Mouse (Mus musculus) stomach, postnatal 0 days (tissue): Measurements from ENCODE around the gene Itgae. TPM values are rescaled to one million over a fixed set of nuclear protein-coding genes. Genes with fewer than 3 reads are reported as not detected.

Experiments used
- ATAC-seq: fragments of 200-750 bp; cut with Nextera tagmentation; 2 replicates; pipeline ENCODE4 v1.8.0; 2017; ENCODE audit not compliant: low FRiP score, low TSS enrichment
- DNase-seq: peaks from one replicate; pipeline ENCODE4 v3.0.0-alpha.2; 2016; ENCODE audit warnings: low spot score
- H3K27ac ChIP-seq: fragments of 300-500 bp; sonication (generic); replicated peaks from 2 replicates; pipeline ENCODE4 v1.5.1; 2014; ENCODE audit warnings: mild to moderate bottlenecking, control low read depth
- H3K27me3 ChIP-seq: fragments of 300-500 bp; sonication (generic); 2 replicates; pipeline ENCODE4 v1.6.1; 2014; ENCODE audit warnings: low read length; ENCODE audit not compliant: control insufficient read depth, insufficient read depth
- H3K36me3 ChIP-seq: fragments of 300-500 bp; sonication (generic); 2 replicates; pipeline ENCODE4 v1.6.1; 2014; ENCODE audit warnings: low read length, mixed read lengths; ENCODE audit not compliant: control insufficient read depth, insufficient read depth
- H3K4me1 ChIP-seq: fragments of 300-500 bp; sonication (generic); replicated peaks from 2 replicates; pipeline ENCODE4 v1.6.1; 2014; ENCODE audit warnings: antibody characterized with exemption; ENCODE audit not compliant: control insufficient read depth, insufficient read depth
- H3K4me2 ChIP-seq: fragments of 300-500 bp; sonication (generic); replicated peaks from 2 replicates; pipeline ENCODE4 v1.6.1; 2014; ENCODE audit warnings: low read depth, mild to moderate bottlenecking, control low read depth, moderate library complexity
- H3K4me3 ChIP-seq: fragments of 300-500 bp; sonication (generic); 2 replicates; pipeline ENCODE4 v1.5.1; 2014; ENCODE audit warnings: low read depth, low read length, control low read depth
- H3K9ac ChIP-seq: fragments of 300-500 bp; sonication (generic); 2 replicates; pipeline ENCODE4 v1.6.1; 2014; ENCODE audit warnings: mild to moderate bottlenecking, low read length, control low read depth, mixed read lengths
- H3K9me3 ChIP-seq: fragments of 300-500 bp; sonication (generic); 2 replicates; pipeline ENCODE4 v1.6.1; 2016; ENCODE audit warnings: low read length; ENCODE audit not compliant: control insufficient read depth
- CTCF ChIP-seq: IDR thresholded peaks from 2 replicates; pipeline ENCODE4 v1.5.1; 2016; ENCODE audit warnings: antibody characterized with exemption, low read depth, mild to moderate bottlenecking, moderate library complexity
- EP300 ChIP-seq: optimal IDR thresholded peaks from 2 replicates; pipeline ENCODE3; 2016; ENCODE audit warnings: antibody characterized with exemption
- WGBS: fragments of 180-500 bp; shearing (Covaris S2); extraction: QIAGEN DNeasy Blood & Tissue Kit; methylation state at CpG from one replicate; pipeline ENCODE4 v1.1.7; 2014; 5-methylcytosine and 5-hydroxymethylcytosine counted together
- polyA plus RNA-seq: library from polyadenylated mRNA; unstranded; fragments of >200 nt; fragmentation: Nextera tagmentation; extraction: Ambion mirVana; gene quantifications from 2 replicates; pipeline ENCODE4 v1.2.1, GENCODE M21; 2015

Gene Itgae
- polyA plus RNA-seq, 1 experiment from 2014 or later: 0.13 TPM

DNA sequence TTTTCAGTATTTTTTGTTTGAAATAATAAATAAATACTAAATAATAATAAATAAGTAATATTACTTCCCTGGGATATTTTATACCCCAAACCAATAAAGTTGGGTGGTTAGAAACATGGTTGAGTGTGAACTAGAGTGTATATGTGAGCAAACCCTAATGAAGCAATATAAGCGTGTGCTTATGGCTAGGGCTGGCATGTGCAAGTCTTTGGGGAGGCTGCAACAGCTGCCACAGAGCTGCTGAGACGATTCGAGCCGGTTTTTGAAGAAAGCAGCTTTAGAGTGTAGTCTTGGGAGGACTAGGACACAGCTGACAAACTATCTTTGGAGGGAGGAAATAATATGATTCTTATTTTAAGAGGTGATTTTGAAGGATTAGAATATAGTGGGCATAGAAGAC, 14.1 kb upstream of the Itgae start:
- DNase-seq: no peak
- H3K36me3 ChIP-seq: peaks cover 31% of the 10 kb centered on the region
- no peaks in the 10 kb centered on the region for H3K27me3 ChIP-seq
- 91% methylated on average over 4 of the region's 4 CpGs for whole genome bisulfite sequencing
- H3K9me3 ChIP-seq: no peaks in the 10 kb centered on the region
- ATAC-seq: no peak
- H3K4me3 ChIP-seq: no peak overlapping the region
- H3K27ac ChIP-seq: no peak overlapping the region
- H3K9ac ChIP-seq: no peak overlapping the region
- no peaks in the 10 kb centered on the region for H3K4me1 ChIP-seq
- no peak for TF ChIP-seq CTCF
- TF ChIP-seq EP300: no peak
- no peak overlapping the region for H3K4me2 ChIP-seq

DNA sequence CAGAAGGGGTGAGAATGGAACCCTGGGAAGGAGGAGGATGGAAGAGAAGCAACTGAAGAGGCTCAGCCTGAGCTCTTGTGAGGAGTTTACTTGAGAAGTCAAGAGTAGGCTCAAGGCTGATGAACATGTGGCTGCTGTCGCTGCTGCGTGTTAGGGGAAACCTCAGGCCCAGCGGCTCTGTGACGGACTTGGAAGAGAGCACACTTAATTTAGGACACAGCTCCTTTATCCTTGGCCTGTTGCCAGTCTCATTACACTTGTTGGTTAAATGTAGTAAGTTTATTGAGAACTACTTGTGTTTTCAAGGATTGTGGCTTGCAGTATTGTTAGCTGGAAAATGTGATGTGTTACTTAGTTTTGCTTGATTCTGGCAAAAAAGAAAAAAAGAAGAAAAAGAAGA, 13.7 kb upstream of the Itgae start:
- no peak overlapping the region for H3K4me2 ChIP-seq
- no peak overlapping the region for H3K27ac ChIP-seq
- peaks cover 31% of the 10 kb centered on the region for H3K36me3 ChIP-seq
- no peaks in the 10 kb centered on the region for H3K4me1 ChIP-seq
- no peak overlapping the region for H3K4me3 ChIP-seq
- no peaks in the 10 kb centered on the region for H3K9me3 ChIP-seq
- ATAC-seq (no peak), DNase-seq (no peak)
- 76% methylated on average over 4 of the region's 4 CpGs for WGBS
- H3K27me3 ChIP-seq: no peaks in the 10 kb centered on the region
- TF ChIP-seq EP300: no peak
- no peak for TF ChIP-seq CTCF
- no peak overlapping the region for H3K9ac ChIP-seq

DNA sequence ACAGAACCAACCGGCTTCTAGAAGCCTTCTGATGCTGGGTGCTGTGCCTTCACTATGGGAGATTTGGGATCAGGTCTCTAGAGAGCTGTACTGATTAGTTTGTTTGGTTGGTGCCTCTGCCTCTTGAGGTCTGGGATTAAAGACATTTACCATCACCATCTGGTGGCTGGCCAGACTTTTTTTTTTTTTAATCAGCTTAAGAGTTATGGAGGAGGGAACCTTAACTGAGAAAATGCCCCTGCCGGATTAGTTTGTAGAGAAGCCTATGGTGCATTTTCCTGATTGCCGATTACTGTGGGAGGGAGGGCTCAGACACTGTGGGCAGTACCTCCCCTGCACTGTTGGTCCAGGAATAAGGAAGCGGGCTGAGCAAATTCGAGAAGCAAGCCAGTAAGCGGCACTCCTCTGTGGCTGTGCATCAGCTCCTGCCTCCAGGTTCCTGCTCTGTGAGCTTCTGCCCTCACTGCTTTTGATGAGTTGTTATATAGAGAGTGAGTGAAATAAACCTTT, 13.1 kb upstream of the Itgae start:
- peaks cover 31% of the 10 kb centered on the region for H3K36me3 ChIP-seq
- no peak overlapping the region for H3K4me3 ChIP-seq
- H3K9ac ChIP-seq: no peak overlapping the region
- WGBS: 84% methylated on average over 6 of the region's 6 CpGs
- no peak for TF ChIP-seq EP300
- H3K27me3 ChIP-seq: no peaks in the 10 kb centered on the region
- no peak overlapping the region for H3K27ac ChIP-seq
- no peak overlapping the region for H3K4me2 ChIP-seq
- no peaks in the 10 kb centered on the region for H3K9me3 ChIP-seq
- H3K4me1 ChIP-seq: no peaks in the 10 kb centered on the region
- ATAC-seq: no peak
- DNase-seq: no peak

DNA sequence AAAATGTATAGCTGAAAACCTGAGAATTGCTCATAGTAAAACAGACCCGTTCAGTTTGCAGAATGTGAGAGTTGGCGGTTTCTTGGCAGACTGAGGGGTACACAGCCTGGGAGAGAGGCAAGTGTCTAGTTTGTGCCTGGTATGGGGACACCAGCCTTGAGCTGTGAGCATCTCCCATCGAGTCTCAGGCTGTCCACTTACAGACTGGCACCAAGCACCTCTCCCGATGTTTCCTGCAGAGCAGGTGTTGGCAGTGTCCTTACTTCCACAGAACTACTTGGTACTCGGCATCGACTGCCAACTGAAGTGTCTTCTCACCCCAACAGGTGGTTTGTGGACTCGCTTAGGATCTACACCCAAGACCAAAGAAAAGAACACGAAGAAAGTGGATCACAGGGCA, 11.8 kb upstream of the Itgae start:
- no peak for DNase-seq
- Histone ChIP-seq H3K9ac (no peak overlapping the region), H3K27ac (no peak overlapping the region), H3K4me1 (no peaks in the 10 kb centered on the region), H3K27me3 (no peaks in the 10 kb centered on the region), H3K9me3 (no peaks in the 10 kb centered on the region), H3K4me3 (no peak overlapping the region), H3K36me3 (peaks cover 21% of the 10 kb centered on the region), H3K4me2 (no peak overlapping the region)
- ATAC-seq: no peak
- WGBS: 91% methylated on average over 8 of the region's 8 CpGs
- no peak for TF ChIP-seq CTCF
- TF ChIP-seq EP300: no peak

DNA sequence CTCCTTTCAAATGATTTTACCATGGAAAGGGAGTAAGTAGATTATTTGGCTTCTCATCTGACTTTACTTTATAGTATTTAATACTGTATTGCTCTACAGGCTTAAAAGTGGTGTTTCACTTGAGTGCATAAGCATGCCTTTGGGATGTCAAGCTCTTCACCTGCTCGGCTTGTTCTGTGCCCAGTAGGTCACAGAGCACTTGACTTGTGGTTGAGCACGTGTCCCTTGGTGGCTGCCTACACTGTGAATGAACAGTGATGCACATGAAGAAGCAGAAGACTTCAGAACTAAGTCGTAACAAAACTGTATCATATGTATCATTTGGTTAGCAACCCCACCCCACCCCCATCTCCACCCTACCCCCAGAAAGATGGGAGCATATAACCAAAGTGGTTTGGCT, 10.1 kb upstream of the Itgae start:
- H3K4me2 ChIP-seq: no peak overlapping the region
- H3K4me1 ChIP-seq: no peaks in the 10 kb centered on the region
- ATAC-seq (no peak), DNase-seq (no peak)
- no peak overlapping the region for H3K4me3 ChIP-seq
- 97% methylated on average over 3 of the region's 3 CpGs for WGBS
- H3K36me3 ChIP-seq: peaks cover 12% of the 10 kb centered on the region
- H3K9me3 ChIP-seq: no peaks in the 10 kb centered on the region
- no peak overlapping the region for H3K27ac ChIP-seq
- H3K27me3 ChIP-seq: no peaks in the 10 kb centered on the region
- no peak overlapping the region for H3K9ac ChIP-seq
- TF ChIP-seq CTCF (no peak), EP300 (no peak)

DNA sequence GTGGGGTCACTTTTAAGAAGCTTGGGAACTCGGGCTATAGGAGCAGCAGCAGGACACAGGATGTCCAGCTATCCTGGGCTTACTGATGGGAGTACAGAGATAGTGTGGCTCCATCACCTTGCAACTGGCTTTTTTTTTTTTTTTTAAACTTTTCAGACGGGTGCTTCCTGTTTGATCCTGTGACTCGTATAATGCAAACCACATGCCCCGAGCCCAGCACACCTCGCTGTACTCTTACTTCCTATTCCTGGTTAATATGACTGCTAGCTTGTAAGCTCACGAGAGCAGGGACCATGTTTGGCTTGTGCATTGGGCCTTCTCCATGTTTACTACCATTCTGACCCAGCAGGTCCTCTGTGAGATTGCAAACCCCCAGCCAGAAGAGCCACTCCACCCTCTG, 6.1 kb upstream of the Itgae start:
- ATAC-seq (no peak), DNase-seq (no peak)
- Histone ChIP-seq H3K27ac (0 out of 2 replicates have a peak overlapping the region, but pooled peaks have one; percentile 40), H3K9ac (no peak overlapping the region), H3K4me3 (no peak overlapping the region), H3K4me1 (no peaks in the 10 kb centered on the region), H3K36me3 (peaks cover 4% of the 10 kb centered on the region; the same call in 1 of the 2 replicates), H3K27me3 (no peaks in the 10 kb centered on the region), H3K9me3 (no peaks in the 10 kb centered on the region), H3K4me2 (no peak overlapping the region)
- 65% methylated on average over 6 of the region's 6 CpGs for WGBS
- TF ChIP-seq CTCF (no peak), EP300 (no peak)
